Mouse (Mus musculus): ENCODE results near the gene Mrrf. TPM values are rescaled to one million over a fixed set of nuclear protein-coding genes. Genes with fewer than 3 reads are reported as not detected.

Mrrf gene
- 10 to 100 TPM; 11.3 to 16.3 TPM for polyA plus RNA-seq (2017; shearing (Covaris generic))

DNA sequence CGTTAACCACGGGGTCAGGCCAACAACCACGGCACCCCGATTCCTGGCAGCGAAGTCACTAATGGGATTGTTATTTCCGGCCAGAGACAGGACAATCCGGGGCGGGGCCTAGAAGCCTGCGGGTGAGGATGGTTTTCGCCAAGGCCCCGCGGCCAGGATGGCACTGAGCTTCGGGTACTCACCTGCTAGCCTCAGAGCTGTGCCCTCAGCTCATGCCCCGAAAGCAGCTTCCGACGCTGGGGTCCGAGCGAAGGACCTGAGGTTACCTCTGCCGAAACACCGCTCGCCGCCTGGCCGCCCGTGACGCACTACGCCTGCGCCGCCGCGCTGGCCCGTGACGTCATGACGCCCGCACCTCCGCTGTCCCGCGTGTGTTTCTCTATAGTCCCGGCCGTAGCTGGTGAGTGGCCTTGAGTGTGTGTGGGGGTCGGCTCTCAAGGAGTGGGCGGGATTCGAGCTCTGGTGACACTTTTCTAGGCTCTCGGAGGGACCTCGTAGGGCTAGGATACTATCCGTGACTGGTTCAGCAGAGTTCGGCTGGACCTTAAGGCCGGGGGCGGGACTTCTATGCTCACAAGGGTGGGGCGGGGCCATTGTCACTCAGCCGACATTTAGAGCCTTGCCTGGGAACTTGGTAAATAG is at the start of gene Mrrf, which contains the start of gene Rbm18:
Gene Mrrf (plus strand): TSS at position 90 of the 642 bp plus-strand sequence.
Gene Rbm18 (minus strand): TSS at position 474 of the 642 bp plus-strand sequence.

DNA sequence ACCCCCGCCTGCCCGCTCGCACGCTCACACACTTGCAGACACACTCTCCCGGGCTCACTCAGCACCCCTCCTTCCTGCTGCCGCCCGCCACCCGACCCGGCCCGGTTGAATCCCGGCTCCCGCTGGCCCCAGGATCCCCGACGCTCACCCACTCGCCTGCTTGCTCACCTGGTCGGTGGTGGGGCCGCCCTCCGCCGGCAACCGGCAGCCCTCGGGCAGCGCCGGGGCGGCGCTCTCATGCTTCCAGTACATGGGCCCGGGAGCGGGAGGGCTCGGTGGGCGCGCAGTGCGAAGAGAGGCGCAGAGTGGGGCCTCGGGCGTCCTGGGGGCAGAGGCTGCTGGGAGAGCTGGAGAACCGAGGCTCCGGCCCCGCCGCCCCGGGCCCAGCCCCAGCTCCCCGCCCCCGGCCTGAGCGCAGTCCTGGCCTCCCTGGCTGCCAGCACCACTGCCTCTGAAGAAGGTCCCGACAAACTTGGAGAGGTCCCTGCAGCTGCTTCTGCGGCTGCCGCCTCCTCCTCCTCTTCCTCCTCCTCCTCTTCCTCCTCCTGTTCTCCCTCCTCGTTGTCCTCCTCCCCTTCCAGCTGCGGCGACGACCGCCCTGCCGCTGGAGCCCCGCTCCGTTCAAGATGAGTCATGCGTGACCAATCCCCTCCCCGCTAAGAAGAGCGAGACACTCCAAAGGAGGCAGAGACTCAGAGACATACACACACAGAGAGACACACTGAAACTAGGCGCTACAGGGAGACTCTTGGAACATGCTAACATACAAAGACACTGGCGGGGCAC is 31.0 kb upstream of the Mrrf start, which contains the start of gene Lhx6:
Gene Lhx6 (minus strand): TSS at position 453 of the 786 bp plus-strand sequence.

DNA sequence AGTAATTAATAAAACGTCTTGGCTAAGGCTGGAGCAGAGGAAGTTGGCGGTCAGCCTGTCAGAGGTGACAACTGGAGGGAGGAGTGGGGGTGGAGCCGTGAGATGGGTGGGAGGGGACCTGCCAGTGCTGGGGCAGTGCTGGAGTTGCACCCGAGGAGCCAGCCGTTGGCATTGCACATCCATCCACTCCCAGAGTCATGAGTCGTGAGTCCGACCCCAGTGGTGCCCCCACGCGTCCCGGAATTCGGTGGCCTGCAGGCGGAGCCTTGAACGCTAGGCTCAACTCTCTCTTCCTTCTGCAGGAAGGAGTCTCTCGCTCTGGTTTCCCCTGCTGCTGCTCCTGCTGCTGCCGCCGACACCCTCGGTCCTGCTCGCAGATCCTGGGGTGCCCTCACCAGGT is 94.2 kb downstream of the Mrrf start, which contains the start of gene Ptgs1:
Gene Ptgs1 (plus strand): TSS at position 61 of the 400 bp plus-strand sequence.

Other genes with a start within 250 kb of the Mrrf start
- 1 to 10 TPM in 1 of 2 experiments, under 1 TPM in 1; 0.72 to 2.3 TPM for gene Ttll11, start 156.5 kb upstream of the Mrrf start, polyA plus RNA-seq (2017; shearing (Covaris generic))
- 100 to 1,000 TPM; 126 to 132 TPM for gene Ndufa8, start 87.0 kb upstream of the Mrrf start, polyA plus RNA-seq (2017; shearing (Covaris generic))
- under 1 TPM in 1 of 2 experiments, not detected in 1; 0.23 TPM for gene Morn5, start 86.9 kb upstream of the Mrrf start, polyA plus RNA-seq (2017; shearing (Covaris generic))
- gene Lhx6, start 31.0 kb upstream of the Mrrf start, polyA plus RNA-seq (2017; shearing (Covaris generic)): not detected
- gene Rbm18, start 384 bp downstream of the Mrrf start, polyA plus RNA-seq (2017; shearing (Covaris generic)): 10 to 100 TPM; 55.4 to 62.0 TPM
- 1 to 10 TPM; 2.7 to 2.8 TPM for gene Ptgs1, start 94.0 kb downstream of the Mrrf start, polyA plus RNA-seq (2017; shearing (Covaris generic))
- under 1 TPM; 0.17 to 0.27 TPM for gene Olfr338, start 237.1 kb downstream of the Mrrf start, polyA plus RNA-seq (2017; shearing (Covaris generic))